Mouse (Mus musculus): Measurements from ENCODE around the gene Fbxo47. TPM values are rescaled to one million over a fixed set of nuclear protein-coding genes. Genes with fewer than 3 reads are reported as not detected.

Fbxo47 gene
- polyA plus RNA-seq, 1 experiment, result 0.98 TPM

DNA sequence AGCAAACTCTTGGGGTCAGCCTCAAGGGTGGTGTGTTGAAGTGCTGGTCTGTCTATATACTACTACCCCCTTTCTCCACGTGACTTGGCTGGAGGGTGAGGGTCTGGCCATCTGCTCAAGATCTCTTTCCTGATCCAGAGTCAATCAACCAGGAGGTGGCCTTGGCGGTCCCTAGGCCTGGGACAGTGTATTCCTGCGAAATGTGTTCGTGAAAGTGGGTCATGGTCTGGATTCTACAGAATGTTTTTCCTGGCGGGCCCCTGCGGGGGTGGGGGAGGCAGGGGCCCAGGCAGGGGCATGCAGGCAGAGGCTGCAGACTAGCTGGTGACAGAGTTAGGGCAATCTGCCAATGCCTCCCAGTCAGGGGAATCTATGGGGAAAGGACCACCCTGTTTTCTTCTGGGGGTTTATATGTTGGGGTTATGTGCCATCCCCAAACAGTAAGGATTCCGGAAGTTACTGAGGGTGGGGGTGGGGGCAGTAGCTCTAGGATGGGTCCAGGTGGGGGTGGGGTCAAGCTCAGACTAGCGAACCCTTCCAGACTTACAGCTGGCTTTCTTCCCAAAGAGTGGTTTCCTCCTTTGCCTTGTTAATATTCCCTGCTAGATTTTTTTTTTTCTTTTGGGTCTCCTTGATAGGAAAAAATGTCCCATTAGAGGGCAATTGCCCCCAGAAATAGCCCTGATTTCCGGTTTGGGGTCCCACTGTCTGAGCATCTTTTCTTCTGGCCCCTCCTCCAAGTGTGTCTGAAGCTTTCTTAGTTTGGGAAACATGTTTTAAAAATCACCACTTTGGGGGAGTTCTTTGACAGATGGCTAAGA is 78.9 kb downstream of the Fbxo47 start:
- Histone ChIP-seq H3K27ac (ENCODE audit: insufficient read depth, low read length) (no peak overlapping the region), H3K4me1 (ENCODE audit: control insufficient read depth, insufficient read depth, low read length) (peaks cover 60% of the 10 kb centered on the region), H3K27me3 (ENCODE audit: control insufficient read depth, insufficient read depth, low read length) (no peaks in the 10 kb centered on the region), H3K4me3 (replicated peaks; ENCODE audit: insufficient read depth, low read depth, low read length) (no peak overlapping the region)
- DNase-seq, result peak in 1 of 2 experiments; percentile 32
- 8% methylated on average over 9 of the region's 9 CpGs for WGBS
- no peak for TF ChIP-seq CTCF (IDR thresholded peaks at IDR 0.05; ENCODE audit: borderline replicate concordance, insufficient read depth, low read depth, low read length)
- TF ChIP-seq POLR2A (IDR thresholded peaks at IDR 0.05; ENCODE audit: borderline replicate concordance, insufficient read depth, low read length), result no peak

DNA sequence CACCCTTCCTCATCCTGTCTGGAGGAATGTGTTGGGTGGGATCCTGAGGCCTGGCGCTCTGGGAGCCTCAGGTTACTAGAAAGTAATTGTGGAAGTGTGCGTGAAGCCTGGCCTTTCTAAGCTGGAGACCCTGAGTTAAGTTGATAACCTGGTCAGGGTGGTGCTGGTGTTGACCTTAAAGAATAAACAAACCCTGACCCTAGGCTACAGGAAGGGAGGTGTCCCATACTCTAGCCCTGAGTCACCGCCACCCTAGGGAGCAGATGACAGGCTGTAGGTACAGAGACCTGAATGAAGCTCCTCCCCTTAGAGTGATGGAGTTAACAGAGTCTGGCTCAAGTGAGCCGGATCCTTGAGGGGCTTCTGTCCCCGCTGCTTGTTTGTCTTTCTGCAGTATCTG is 80.1 kb downstream of the Fbxo47 start:
- WGBS, result 84% methylated on average over 5 of the region's 5 CpGs
- Histone ChIP-seq H3K27me3 (ENCODE audit: control insufficient read depth, insufficient read depth, low read length) (no peaks in the 10 kb centered on the region), H3K4me3 (replicated peaks; ENCODE audit: insufficient read depth, low read depth, low read length) (no peak overlapping the region), H3K4me1 (ENCODE audit: control insufficient read depth, insufficient read depth, low read length) (peaks cover 48% of the 10 kb centered on the region), H3K27ac (ENCODE audit: insufficient read depth, low read length) (no peak overlapping the region)
- peak in 1 of 2 experiments; percentile 11 for DNase-seq
- no peak for TF ChIP-seq CTCF (IDR thresholded peaks at IDR 0.05; ENCODE audit: borderline replicate concordance, insufficient read depth, low read depth, low read length)
- TF ChIP-seq POLR2A (IDR thresholded peaks at IDR 0.05; ENCODE audit: borderline replicate concordance, insufficient read depth, low read length), result no peak

Other genes starting within 250 kb of the Fbxo47 start
- gene Mllt6, start 220.7 kb downstream of the Fbxo47 start, polyA plus RNA-seq (2012; rRNA removed), result 68.4 and 69.3 TPM in 2 replicates
- 70.2 and 72.2 TPM in 2 replicates for gene Cisd3, start 198.3 kb downstream of the Fbxo47 start, polyA plus RNA-seq (2012; rRNA removed)
- 54.3 and 59.5 TPM in 2 replicates for gene Pcgf2, start 183.7 kb downstream of the Fbxo47 start, polyA plus RNA-seq (2012; rRNA removed)
- gene Psmb3, start 180.8 kb downstream of the Fbxo47 start, polyA plus RNA-seq (2012; rRNA removed), result 291 and 295 TPM in 2 replicates
- 47.4 and 49.5 TPM in 2 replicates for gene Pip4k2b, start 139.4 kb downstream of the Fbxo47 start, polyA plus RNA-seq (2012; rRNA removed)
- gene Cwc25, start 117.6 kb downstream of the Fbxo47 start, polyA plus RNA-seq (2012; rRNA removed), result 17.2 and 17.7 TPM in 2 replicates
- 0.80 and 0.81 TPM in 2 replicates for gene 1700001P01Rik, start 108.2 kb downstream of the Fbxo47 start, polyA plus RNA-seq (2012; rRNA removed)
- 234 and 281 TPM in 2 replicates for gene Rpl23, start 101.7 kb downstream of the Fbxo47 start, polyA plus RNA-seq (2012; rRNA removed)
- gene Lasp1, start 85.2 kb downstream of the Fbxo47 start, polyA plus RNA-seq (2012; rRNA removed), result 74.9 and 78.5 TPM in 2 replicates
- gene B230217C12Rik, start 43.4 kb downstream of the Fbxo47 start, polyA plus RNA-seq (2012; rRNA removed), result 117 TPM in 2 replicates
- 46.2 and 51.5 TPM in 2 replicates for gene Plxdc1, start 102.3 kb upstream of the Fbxo47 start, polyA plus RNA-seq (2012; rRNA removed)
- gene Arl5c, start 112.0 kb upstream of the Fbxo47 start, polyA plus RNA-seq (2012; rRNA removed), result 2.0 and 2.2 TPM in 2 replicates
- 34.6 and 37.5 TPM in 2 replicates for gene Cacnb1, start 138.9 kb upstream of the Fbxo47 start, polyA plus RNA-seq (2012; rRNA removed)
- gene Rpl19, start 142.6 kb upstream of the Fbxo47 start, polyA plus RNA-seq (2012; rRNA removed), result 746 and 786 TPM in 2 replicates
- gene Stac2, start 169.3 kb upstream of the Fbxo47 start, polyA plus RNA-seq (2012; rRNA removed), result 31.0 and 37.7 TPM in 2 replicates